Mouse (Mus musculus) mouse embryonic stem cell (cell line): ENCODE data around the gene Tead2.

Experiments
- in situ Hi-C, 2 experiments: fragments of 300-500 bp; cut with MboI; formaldehyde crosslinking; loops; 1 replicate in 1 of 2; 3 replicates in 1 of 2; pipeline ENCODE4 v1.14.3; 2019 to 2020; ENCODE audit warnings: low sequenced_read_pairs in 2 of 2, low pct_unique_long_range_greater_than_20kb in 1 of 2, mixed read lengths in 1 of 2; ENCODE audit not compliant: unreplicated experiment in 1 of 2

Tead2 gene

DNA sequence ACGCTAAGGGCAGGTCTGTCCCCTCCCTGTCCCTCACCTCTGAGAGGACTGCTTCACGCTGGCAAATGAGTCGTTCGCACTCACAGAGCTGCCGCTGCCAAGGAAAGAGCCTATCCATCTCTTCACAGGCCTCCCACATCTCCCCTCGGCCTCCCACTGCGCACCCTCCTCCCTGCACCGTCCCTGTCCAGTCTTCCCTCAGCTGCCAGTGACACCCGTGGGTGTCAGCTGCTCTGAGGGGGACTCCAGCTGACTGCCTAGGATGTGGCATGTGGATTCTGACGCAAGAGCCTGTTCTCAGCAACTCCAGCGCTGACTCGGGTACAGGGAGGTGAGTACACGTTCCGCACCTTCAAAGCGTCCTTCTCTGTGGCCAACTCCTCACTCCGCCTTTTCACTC, 26.0 kb upstream of the Tead2 start:
- in situ Hi-C loops, result no loop called here

DNA sequence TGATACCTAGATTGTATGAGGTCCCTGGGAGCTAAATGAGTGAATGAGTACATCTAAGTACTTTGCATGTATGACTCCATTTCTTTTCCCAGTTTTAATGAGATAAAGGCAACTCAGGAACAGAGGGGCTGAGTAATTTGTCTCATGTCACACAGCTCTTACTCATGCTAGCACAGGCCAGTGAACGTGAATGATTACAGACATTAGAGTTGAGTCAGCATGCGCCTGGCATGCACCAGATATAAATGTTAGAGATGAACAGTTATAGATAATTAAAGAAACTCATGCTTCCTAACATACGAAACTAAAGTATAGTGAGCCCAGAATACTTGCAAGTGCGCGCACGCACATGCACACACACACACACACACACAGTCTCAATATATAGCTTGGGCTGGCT, 25.4 kb upstream of the Tead2 start:
- in situ Hi-C loops, result no loop called here

DNA sequence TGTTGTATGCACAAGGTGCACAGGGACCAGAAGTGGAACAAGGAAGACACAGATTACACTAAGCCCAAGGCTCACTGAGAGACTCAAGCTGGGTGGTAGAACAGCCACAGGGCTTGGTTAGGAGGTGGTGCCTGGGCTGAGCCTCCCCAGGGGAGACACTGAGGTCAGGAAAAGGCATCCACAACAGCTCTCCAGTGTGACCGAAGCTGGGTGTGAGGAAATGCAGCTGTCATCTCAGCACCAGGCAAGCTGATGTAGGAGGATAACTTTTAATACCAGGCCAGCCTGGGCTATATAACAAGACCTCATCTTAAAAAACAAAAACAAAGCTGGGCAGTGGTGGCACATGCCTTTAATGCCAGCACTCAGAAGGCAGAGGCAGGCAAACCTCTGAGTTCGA, 24.4 kb upstream of the Tead2 start:
- in situ Hi-C loops, result no loop called here

GRCm38 (mm10) chr7:45191803-45192363, 23.7 kb upstream of the Tead2 start:
- in situ Hi-C loops, result no loop called here

- in situ Hi-C loops, result no loop called here
Measured at GRCm38 (mm10) chr7:45192585-45193310, 22.8 kb upstream of the Tead2 start.

GRCm38 (mm10) chr7:45193406-45193805, 22.1 kb upstream of the Tead2 start:
- in situ Hi-C loops, result no loop called here

GRCm38 (mm10) chr7:45193871-45194785, 21.4 kb upstream of the Tead2 start:
- in situ Hi-C loops, result no loop called here

- in situ Hi-C loops, result no loop called here
Measured at GRCm38 (mm10) chr7:45195341-45196175, 20.0 kb upstream of the Tead2 start.

- in situ Hi-C loops, result no loop called here
Measured at GRCm38 (mm10) chr7:45196176-45196535, 19.4 kb upstream of the Tead2 start.

DNA sequence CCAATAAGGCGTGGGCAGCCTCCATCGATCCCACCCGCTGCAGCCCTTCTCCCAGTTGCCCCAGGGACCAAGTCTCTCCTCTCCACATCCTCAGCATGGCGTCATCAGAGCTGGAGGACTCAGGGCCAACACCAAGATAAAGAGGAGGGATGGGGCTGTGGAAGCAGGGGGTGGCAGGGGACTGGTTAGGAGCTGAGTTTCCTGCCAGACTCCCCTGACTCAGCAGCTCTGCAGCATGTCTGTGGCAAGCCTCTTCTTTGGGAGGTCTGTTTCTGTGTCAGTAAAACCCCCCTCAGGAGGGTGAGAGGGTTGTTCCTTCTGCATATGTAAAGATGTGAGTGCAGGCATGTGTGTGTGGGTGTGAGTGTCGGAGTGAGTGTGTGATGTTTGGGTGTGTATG, 18.6 kb upstream of the Tead2 start:
- in situ Hi-C loops, result no loop called here

- in situ Hi-C loops, result no loop called here
Measured at GRCm38 (mm10) chr7:45198435-45198834, 17.1 kb upstream of the Tead2 start.

DNA sequence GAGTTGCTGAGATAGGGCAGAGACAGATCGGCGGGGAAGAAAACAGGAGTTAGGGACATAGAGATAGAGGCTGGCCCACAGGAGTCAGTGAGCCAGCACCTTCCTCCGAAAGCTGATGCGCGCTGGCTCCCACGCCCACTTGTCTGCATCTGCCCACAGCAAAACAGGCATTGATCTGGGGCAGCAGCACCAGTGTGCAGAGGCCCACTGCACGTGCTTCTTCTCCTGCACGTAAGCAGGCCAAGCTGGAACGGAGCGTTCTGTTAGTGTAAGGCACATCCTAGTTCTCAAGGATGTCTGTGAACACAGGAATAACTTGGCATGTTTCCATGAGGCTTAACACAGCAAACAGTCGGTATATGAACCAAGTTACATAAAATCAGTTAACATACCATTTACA, 16.6 kb upstream of the Tead2 start:
- in situ Hi-C loops, result no loop called here

- in situ Hi-C loops, result no loop called here
Measured at GRCm38 (mm10) chr7:45202654-45203053, 12.9 kb upstream of the Tead2 start.

DNA sequence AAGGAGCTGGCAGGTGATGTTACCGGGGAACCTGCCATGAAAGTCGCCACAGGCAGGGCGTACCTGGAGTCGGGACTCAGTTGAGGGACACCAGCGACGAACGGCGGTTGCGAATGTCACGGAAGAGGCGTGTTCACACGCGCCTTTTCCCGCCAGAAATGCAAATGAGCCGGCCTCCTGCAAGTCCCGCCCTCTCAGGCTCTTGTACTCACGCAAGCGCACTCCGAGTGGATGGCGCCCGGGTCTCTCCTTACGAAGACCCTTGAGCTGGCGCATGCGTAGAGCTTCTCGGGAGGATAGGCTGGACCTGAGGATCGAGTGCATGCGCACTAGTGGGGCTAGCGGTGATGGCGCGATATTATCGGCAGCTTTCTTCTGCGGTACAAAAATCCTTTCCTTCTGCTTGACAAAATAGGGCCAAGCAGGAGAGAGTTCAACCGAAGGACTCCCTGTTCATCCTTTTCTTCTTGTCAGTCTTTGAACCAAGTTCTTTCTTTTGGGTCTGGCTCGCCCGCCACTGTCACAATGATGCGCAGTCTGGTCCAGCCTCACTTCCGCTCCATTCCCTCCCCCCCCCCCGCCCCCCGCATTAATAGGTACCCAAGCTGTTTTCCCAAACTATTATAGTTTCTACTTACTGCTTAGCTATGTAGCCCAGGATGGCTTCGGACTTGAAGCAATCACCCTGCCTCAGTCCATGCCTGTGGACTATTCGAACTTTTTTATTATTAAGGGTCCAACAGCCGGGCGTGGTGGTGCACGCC, 11.0 kb upstream of the Tead2 start, which contains the start of gene Ccdc155:
Gene Ccdc155, minus strand, starts transcription at position 513 of the 764 bp plus-strand sequence.
- in situ Hi-C loops, result no loop called here

GRCm38 (mm10) chr7:45208260-45208659, 7.3 kb upstream of the Tead2 start:
- in situ Hi-C loops, result no loop called here

DNA sequence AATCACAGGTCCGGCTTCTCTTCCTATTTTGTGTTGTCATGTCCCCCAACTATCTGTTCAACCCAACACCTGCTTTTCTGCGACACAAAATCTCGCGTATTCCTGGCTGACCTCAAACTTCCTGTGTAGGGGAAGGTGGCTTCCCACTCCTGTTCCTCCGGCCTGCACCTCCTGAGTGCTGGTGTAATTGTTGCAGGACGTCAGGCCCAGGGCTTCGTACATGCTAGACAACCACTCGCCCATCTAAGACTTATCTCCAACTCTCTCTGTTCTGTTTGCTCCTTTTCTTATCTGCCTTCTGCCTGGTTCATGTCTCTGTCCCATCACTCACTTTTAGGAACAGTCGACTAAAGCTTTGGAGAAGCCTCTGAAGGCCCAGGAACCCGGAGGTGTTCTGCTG, 4.5 kb upstream of the Tead2 start:
- in situ Hi-C loops, result no loop called here

GRCm38 (mm10) chr7:45211851-45212251, 3.7 kb upstream of the Tead2 start, which contains the start of gene Dkkl1:
Gene Dkkl1, minus strand, starts transcription at chr7:45212147.
- in situ Hi-C loops, result no loop called here

GRCm38 (mm10) chr7:45212356-45212755, 3.2 kb upstream of the Tead2 start:
- in situ Hi-C loops, result no loop called here
